Mouse (Mus musculus) CH12.LX (cell line): ENCODE results near the gene Ctnnd2.

Experiments
- CHD1 ChIP-seq: IDR thresholded peaks from 2 replicates; pipeline ENCODE4 v1.6.1; 2012; ENCODE audit warnings: low read depth, low read length, improper control_type of control experiment, inconsistent platforms
- CHD2 ChIP-seq: IDR thresholded peaks from 2 replicates; pipeline ENCODE4 v1.6.1; 2011; ENCODE audit warnings: low read length, improper control_type of control experiment
- CTCF ChIP-seq, 2 experiments: IDR thresholded peaks in 1 of 2; conservative IDR thresholded peaks in 1 of 2; 2 replicates each; pipeline ENCODE4 v1.5.1; 2011 to 2012; ENCODE audit warnings: low read depth in 2 of 2, low read length in 2 of 2, improper control_type of control experiment in 1 of 2, inconsistent platforms in 1 of 2, mild to moderate bottlenecking in 1 of 2, moderate library complexity in 1 of 2
- KAT2A ChIP-seq: IDR thresholded peaks from 2 replicates; pipeline ENCODE4 v1.6.1; 2012; ENCODE audit warnings: low read length, improper control_type of control experiment, inconsistent platforms; ENCODE audit not compliant: insufficient replicate concordance
- MAX ChIP-seq: IDR thresholded peaks from 2 replicates; pipeline ENCODE4 v1.6.1; 2011; ENCODE audit warnings: low read length, improper control_type of control experiment
- MEF2A ChIP-seq: IDR thresholded peaks from 2 replicates; pipeline ENCODE4 v1.6.1; 2014; ENCODE audit warnings: low read depth, mild to moderate bottlenecking, inconsistent platforms, low read length, improper control_type of control experiment, borderline replicate concordance
- MYC ChIP-seq: IDR thresholded peaks from 2 replicates; pipeline ENCODE4 v1.6.1; 2011; ENCODE audit warnings: low read depth, mild to moderate bottlenecking, improper control_type of control experiment, low read length
- POLR2A ChIP-seq: IDR thresholded peaks from 2 replicates; pipeline ENCODE4 v1.6.1; 2011; ENCODE audit warnings: low read depth, mild to moderate bottlenecking, improper control_type of control experiment, low read length
- POLR2AphosphoS2 ChIP-seq: IDR thresholded peaks from 2 replicates; pipeline ENCODE4 v1.6.1; 2011; ENCODE audit warnings: low read depth, low read length, improper control_type of control experiment
- TBP ChIP-seq: conservative IDR thresholded peaks from 2 replicates; pipeline ENCODE4 v1.6.1; 2011; ENCODE audit warnings: low read depth, low read length, improper control_type of control experiment
- ZKSCAN1 ChIP-seq: IDR thresholded peaks from 2 replicates; pipeline ENCODE4 v1.6.1; 2012; ENCODE audit warnings: low read depth, inconsistent platforms, low read length, improper control_type of control experiment, borderline replicate concordance

GRCm38 (mm10) chr15:30964046-30964445 is 791.7 kb downstream of the Ctnnd2 start:
- TF ChIP-seq MYC (no peak), KAT2A (no peak), MEF2A (no peak), POLR2A (no peak), CHD1 (no peak), CTCF (conservative IDR thresholded peaks at IDR 0.05 in 1 of 2, IDR thresholded peaks at IDR 0.05 in 1 of 2; ENCODE audit: low read depth in 2 of 2, low read length in 2 of 2) (no peak), CHD2 (no peak), ZKSCAN1 (no peak), TBP (no peak), MAX (no peak), POLR2AphosphoS2 (no peak)
